Mouse (Mus musculus) spleen, embryonic (tissue): ENCODE data around the gene Gas2l3.

Experiments
- CTCF ChIA-PET: fragments of 350-600 bp; sonication (Branson Sonifier 250); formaldehyde crosslinking; loops from one replicate; lab custom pipeline; 2022; lab: Charles Lee

Gas2l3 gene

GRCm38 (mm10) chr10:89444381-89444780 lies 614 bp upstream of the Gas2l3 start:
- CTCF ChIA-PET = interaction anchor here (0.5 kb wide), 1 partner anchor 1321 kb away, joined by 5 read pairs; no protein-coding TSS in a partner anchor

GRCm38 (mm10) chr10:89443115-89443622 lies 598 bp downstream of the Gas2l3 start:
- CTCF ChIA-PET = no interaction called here

GRCm38 (mm10) chr10:89442640-89443039 lies 1.1 kb downstream of the Gas2l3 start:
- CTCF ChIA-PET = no interaction called here

- CTCF ChIA-PET = no interaction called here
Observed at GRCm38 (mm10) chr10:89441961-89442360, 1.8 kb downstream of the Gas2l3 start.

- CTCF ChIA-PET = no interaction called here
Observed at GRCm38 (mm10) chr10:89439380-89439779, 4.4 kb downstream of the Gas2l3 start.

GRCm38 (mm10) chr10:89437996-89438395 lies 5.8 kb downstream of the Gas2l3 start:
- CTCF ChIA-PET = no interaction called here

- CTCF ChIA-PET = no interaction called here
Observed at GRCm38 (mm10) chr10:89437472-89437871, 6.3 kb downstream of the Gas2l3 start.

GRCm38 (mm10) chr10:89435920-89436319 lies 7.8 kb downstream of the Gas2l3 start:
- CTCF ChIA-PET = no interaction called here

GRCm38 (mm10) chr10:89435413-89435812 lies 8.4 kb downstream of the Gas2l3 start:
- CTCF ChIA-PET = interaction anchor here (0.7 kb wide), 1 partner anchor 26 kb away, joined by 9 read pairs; no protein-coding TSS in a partner anchor

- CTCF ChIA-PET = interaction anchor here (0.7 kb wide), 1 partner anchor 27 kb away, joined by 9 read pairs; no protein-coding TSS in a partner anchor
Observed at GRCm38 (mm10) chr10:89434509-89435210, 9.1 kb downstream of the Gas2l3 start.

GRCm38 (mm10) chr10:89432743-89433142 lies 11.0 kb downstream of the Gas2l3 start:
- CTCF ChIA-PET = no interaction called here

GRCm38 (mm10) chr10:89430751-89431150 lies 13.0 kb downstream of the Gas2l3 start:
- CTCF ChIA-PET = no interaction called here

- CTCF ChIA-PET = no interaction called here
Observed at GRCm38 (mm10) chr10:89424800-89425393, 18.9 kb downstream of the Gas2l3 start.

GRCm38 (mm10) chr10:89424217-89424616 lies 19.6 kb downstream of the Gas2l3 start:
- CTCF ChIA-PET = no interaction called here

- CTCF ChIA-PET = no interaction called here
Observed at GRCm38 (mm10) chr10:89423164-89423778, 20.5 kb downstream of the Gas2l3 start.

- CTCF ChIA-PET = no interaction called here
Observed at GRCm38 (mm10) chr10:89422504-89423158, 21.1 kb downstream of the Gas2l3 start.

GRCm38 (mm10) chr10:89417966-89418365 lies 25.8 kb downstream of the Gas2l3 start:
- CTCF ChIA-PET = interaction anchor here (0.7 kb wide), 1 partner anchor 86 kb away, joined by 3 read pairs; no protein-coding TSS in a partner anchor

- CTCF ChIA-PET = no interaction called here
Observed at GRCm38 (mm10) chr10:89415478-89415877, 28.3 kb downstream of the Gas2l3 start.

GRCm38 (mm10) chr10:89407551-89407950 lies 36.2 kb downstream of the Gas2l3 start:
- CTCF ChIA-PET = no interaction called here

- CTCF ChIA-PET = interaction anchor here (0.7 kb wide), 1 partner anchor 10 kb away, joined by 9 read pairs; no protein-coding TSS in a partner anchor
Observed at GRCm38 (mm10) chr10:89406733-89407484, 36.9 kb downstream of the Gas2l3 start.

GRCm38 (mm10) chr10:89404936-89405335 lies 38.8 kb downstream of the Gas2l3 start:
- CTCF ChIA-PET = no interaction called here
